Mouse (Mus musculus) inflammation-experienced regulatory T-cells (primary cell): ENCODE data around the gene Rbm33. TPM values are rescaled to one million over a fixed set of nuclear protein-coding genes. Genes with fewer than 3 reads are reported as not detected.

Source experiments
- polyA plus RNA-seq, 2 experiments: library from polyadenylated mRNA; unstranded; fragments of 100-300 nt; shearing (Covaris generic); gene quantifications; one replicate each; pipeline ENCODE4 v1.2.1; 2017

The Rbm33 gene
- 10 to 100 TPM; 31.2 to 33.0 TPM for polyA plus RNA-seq

GRCm38 (mm10) chr5:28316722-28317245 lies at the start of gene Rbm33:
Rbm33 (plus strand) TSS chr5:28317121.

GRCm38 (mm10) chr5:28466760-28467306 lies 149.9 kb downstream of the Rbm33 start, which contains the start of gene Shh:
Shh (minus strand) TSS chr5:28467256.

Other genes with a start within 250 kb of the Rbm33 start
- 10 to 100 TPM; 21.8 to 24.8 TPM for gene Insig1, start 245.8 kb upstream of the Rbm33 start, polyA plus RNA-seq
- under 1 TPM in 1 of 2 experiments, not detected in 1; 0.18 TPM for gene En2, start 151.4 kb upstream of the Rbm33 start, polyA plus RNA-seq
- gene Cnpy1, start 71.3 kb upstream of the Rbm33 start, polyA plus RNA-seq, result under 1 TPM in 1 of 2 experiments, not detected in 1; 0.55 TPM
- gene Shh, start 150.1 kb downstream of the Rbm33 start, polyA plus RNA-seq, result under 1 TPM in 1 of 2 experiments, not detected in 1; 0.07 TPM